Mouse (Mus musculus) spleen, adult 18-20 months (tissue): ENCODE results near the gene Arf5.

Source experiments
- DNase-seq, 2 experiments: peaks; one replicate each; pipeline ENCODE4 v3.0.0; 2022; ENCODE audit warnings: mixed read lengths in 2 of 2

The Arf5 gene

GRCm38 (mm10) chr6:28423313-28423712 lies at the start of gene Arf5:
Gene Arf5, plus strand, starts transcription at chr6:28423560.
- peak; percentile 91 to 98 for DNase-seq

- no peak for DNase-seq
Measured at GRCm38 (mm10) chr6:28381983-28382382, 41.4 kb upstream of the Arf5 start.

- no peak for DNase-seq
Measured at GRCm38 (mm10) chr6:28385169-28385568, 38.2 kb upstream of the Arf5 start.

- DNase-seq = no peak
Measured at GRCm38 (mm10) chr6:28389038-28389437, 34.3 kb upstream of the Arf5 start.

GRCm38 (mm10) chr6:28396051-28396852 lies 27.1 kb upstream of the Arf5 start:
- DNase-seq = no peak

- DNase-seq = no peak
Measured at GRCm38 (mm10) chr6:28396853-28397457, 26.4 kb upstream of the Arf5 start.

- peak in 1 of 2 experiments; percentile 15 for DNase-seq
Measured at GRCm38 (mm10) chr6:28397681-28398203, 25.6 kb upstream of the Arf5 start, which contains the start of gene Zfp800. Gene Zfp800, minus strand, starts transcription at chr6:28398005.

GRCm38 (mm10) chr6:28398726-28399125 lies 24.6 kb upstream of the Arf5 start:
- no peak for DNase-seq

GRCm38 (mm10) chr6:28399791-28400190 lies 23.6 kb upstream of the Arf5 start:
- no peak for DNase-seq

GRCm38 (mm10) chr6:28410053-28410452 lies 13.3 kb upstream of the Arf5 start:
- no peak for DNase-seq

- no peak for DNase-seq
Measured at GRCm38 (mm10) chr6:28411236-28411635, 12.1 kb upstream of the Arf5 start.

- DNase-seq = no peak
Measured at GRCm38 (mm10) chr6:28416981-28417380, 6.4 kb upstream of the Arf5 start.

GRCm38 (mm10) chr6:28418449-28418848 lies 4.9 kb upstream of the Arf5 start:
- DNase-seq = no peak

GRCm38 (mm10) chr6:28419673-28420072 lies 3.7 kb upstream of the Arf5 start:
- no peak for DNase-seq

- DNase-seq = no peak
Measured at GRCm38 (mm10) chr6:28420361-28420760, 3.0 kb upstream of the Arf5 start.

GRCm38 (mm10) chr6:28420865-28421264 lies 2.5 kb upstream of the Arf5 start:
- DNase-seq = no peak

GRCm38 (mm10) chr6:28421469-28422000 lies 1.8 kb upstream of the Arf5 start:
- peak; percentile 90 to 97 for DNase-seq

- DNase-seq = no peak
Measured at GRCm38 (mm10) chr6:28422651-28423290, 589 bp upstream of the Arf5 start.

- DNase-seq = peak in 1 of 2 experiments; percentile 43
Measured at GRCm38 (mm10) chr6:28423767-28424695, 671 bp downstream of the Arf5 start.

- DNase-seq = no peak
Measured at GRCm38 (mm10) chr6:28425019-28425418, 1.7 kb downstream of the Arf5 start.

GRCm38 (mm10) chr6:28427096-28427839 lies 3.9 kb downstream of the Arf5 start, which contains the start of gene Fscn3:
Gene Fscn3, plus strand, starts transcription at chr6:28427789.
- DNase-seq = no peak
